Mouse (Mus musculus) mammary gland, adult 2 months (tissue): ENCODE data around the gene Olfr313. TPM values are rescaled to one million over a fixed set of nuclear protein-coding genes. Genes with fewer than 3 reads are reported as not detected.

Source experiments
- polyA plus RNA-seq: library from polyadenylated mRNA; depleted of rRNA; stranded (reverse); fragments of >200 nt; gene quantifications from 2 replicates; pipeline ENCODE4 v1.2.3, GENCODE M21; 2012; ENCODE audit warnings: low replicate concordance; rRNA removed

The Olfr313 gene
- not detected in 2 replicates for polyA plus RNA-seq

GRCm38 (mm10) chr11:58814700-58815099 lies at the start of gene Olfr313:
Olfr313 (plus strand) TSS chr11:58815000.

GRCm38 (mm10) chr11:58772888-58773287 lies 41.9 kb upstream of the Olfr313 start, which contains the start of gene Olfr315:
Olfr315 (plus strand) TSS chr11:58773188.

GRCm38 (mm10) chr11:58782480-58783089 lies 32.2 kb upstream of the Olfr313 start, which contains the start of gene Olfr314:
Olfr314 (plus strand) TSS chr11:58782952.

GRCm38 (mm10) chr11:58801558-58802228 lies 13.1 kb upstream of the Olfr313 start, which contains the start of gene Fam183b:
Fam183b (minus strand) TSS chr11:58801960.

GRCm38 (mm10) chr11:58828937-58829336 lies 14.1 kb downstream of the Olfr313 start, which contains the start of gene Olfr312:
Olfr312 (plus strand) TSS chr11:58829237.

GRCm38 (mm10) chr11:58838951-58839350 lies 24.2 kb downstream of the Olfr313 start, which contains the start of gene Olfr311:
Olfr311 (plus strand) TSS chr11:58839251.

GRCm38 (mm10) chr11:58846919-58847461 lies 32.2 kb downstream of the Olfr313 start, which contains the start of gene Gm12258:
Gm12258 (plus strand) TSS chr11:58847158.

GRCm38 (mm10) chr11:58867039-58867953 lies 52.5 kb downstream of the Olfr313 start, which contains the start of gene 2810021J22Rik:
2810021J22Rik (plus strand) TSS chr11:58867216.

Other genes with a start within 250 kb of the Olfr313 start
- 0.13 TPM in 1 of 2 replicates, not detected in the other for gene Olfr224, start 244.4 kb upstream of the Olfr313 start, polyA plus RNA-seq
- gene Olfr325, start 237.3 kb upstream of the Olfr313 start, polyA plus RNA-seq = not detected in 2 replicates
- gene Olfr324, start 219.9 kb upstream of the Olfr313 start, polyA plus RNA-seq = not detected in 2 replicates
- 0.82 and 1.9 TPM in 2 replicates for gene 2210407C18Rik, start 198.9 kb upstream of the Olfr313 start, polyA plus RNA-seq
- 0.92 TPM in 1 of 2 replicates, not detected in the other for gene Olfr323, start 184.5 kb upstream of the Olfr313 start, polyA plus RNA-seq
- gene Trim58, start 174.5 kb upstream of the Olfr313 start, polyA plus RNA-seq = 0.11 TPM in 1 of 2 replicates, not detected in the other
- gene Olfr322, start 156.2 kb upstream of the Olfr313 start, polyA plus RNA-seq = not detected in 2 replicates
- gene Olfr320, start 133.9 kb upstream of the Olfr313 start, polyA plus RNA-seq = not detected in 2 replicates
- not detected in 2 replicates for gene Olfr319, start 115.8 kb upstream of the Olfr313 start, polyA plus RNA-seq
- not detected in 2 replicates for gene Olfr318, start 91.0 kb upstream of the Olfr313 start, polyA plus RNA-seq
- not detected in 2 replicates for gene Olfr317, start 75.8 kb upstream of the Olfr313 start, polyA plus RNA-seq
- gene Olfr316, start 62.3 kb upstream of the Olfr313 start, polyA plus RNA-seq = not detected in 2 replicates
- gene Olfr315, start 41.8 kb upstream of the Olfr313 start, polyA plus RNA-seq = not detected in 2 replicates
- gene Olfr314, start 32.0 kb upstream of the Olfr313 start, polyA plus RNA-seq = not detected in 2 replicates
- gene Fam183b, start 13.0 kb upstream of the Olfr313 start, polyA plus RNA-seq = 0.62 TPM in 1 of 2 replicates, not detected in the other
- not detected in 2 replicates for gene Olfr312, start 14.2 kb downstream of the Olfr313 start, polyA plus RNA-seq
- gene Olfr311, start 24.3 kb downstream of the Olfr313 start, polyA plus RNA-seq = not detected in 2 replicates
- gene Gm12258, start 32.2 kb downstream of the Olfr313 start, polyA plus RNA-seq = 2.2 and 4.6 TPM in 2 replicates
- gene 2810021J22Rik, start 52.2 kb downstream of the Olfr313 start, polyA plus RNA-seq = 2.4 and 5.2 TPM in 2 replicates
- gene Zfp39, start 89.2 kb downstream of the Olfr313 start, polyA plus RNA-seq = 0.98 and 1.5 TPM in 2 replicates
- not detected in 2 replicates for gene Btnl10, start 102.9 kb downstream of the Olfr313 start, polyA plus RNA-seq
- gene Rnf187, start 123.9 kb downstream of the Olfr313 start, polyA plus RNA-seq = 207 and 342 TPM in 2 replicates
- 2.9 and 6.0 TPM in 2 replicates for gene Hist3h2ba, start 133.9 kb downstream of the Olfr313 start, polyA plus RNA-seq
- 15.2 and 22.0 TPM in 2 replicates for gene Hist3h2a, start 139.7 kb downstream of the Olfr313 start, polyA plus RNA-seq
- 0.23 and 0.53 TPM in 2 replicates for gene Trim17, start 139.7 kb downstream of the Olfr313 start, polyA plus RNA-seq
- 25.9 and 52.2 TPM in 2 replicates for gene Trim11, start 163.1 kb downstream of the Olfr313 start, polyA plus RNA-seq